Mouse (Mus musculus) cerebellum, postnatal 10 days (tissue): ENCODE measurements around the gene Kptn.

Experiments
- DNase-seq, 2 experiments: peaks; one replicate each; pipeline ENCODE4 v3.0.0; 2021; ENCODE audit warnings: mixed read lengths in 2 of 2

Gene Kptn

GRCm38 (mm10) chr7:16120262-16120600 is 536 bp downstream of the Kptn start:
- DNase-seq: no peak

GRCm38 (mm10) chr7:16125829-16126228 is 6.1 kb downstream of the Kptn start:
- no peak for DNase-seq

- DNase-seq: peak; percentile 91 to 93
Observed at GRCm38 (mm10) chr7:16128344-16128743, 8.6 kb downstream of the Kptn start.

- DNase-seq: peak; percentile 42 to 57
Observed at GRCm38 (mm10) chr7:16128899-16129298, 9.2 kb downstream of the Kptn start.

GRCm38 (mm10) chr7:16129421-16129845 is 9.7 kb downstream of the Kptn start, which contains the start of gene Slc8a2:
TSS of gene Slc8a2 (plus strand) at chr7:16129826.
- DNase-seq: peak; percentile 96

GRCm38 (mm10) chr7:16129846-16130691 is 10.4 kb downstream of the Kptn start:
- peak; percentile 89 to 93 for DNase-seq

- DNase-seq: peak; percentile 47 to 57
Observed at GRCm38 (mm10) chr7:16130956-16131634, 11.4 kb downstream of the Kptn start.

GRCm38 (mm10) chr7:16132161-16132581 is 12.5 kb downstream of the Kptn start:
- peak; percentile 53 to 58 for DNase-seq

- no peak for DNase-seq
Observed at GRCm38 (mm10) chr7:16132926-16133325, 13.2 kb downstream of the Kptn start.

- peak in 1 of 2 experiments; percentile 40 for DNase-seq
Observed at GRCm38 (mm10) chr7:16133691-16134090, 14.0 kb downstream of the Kptn start.

GRCm38 (mm10) chr7:16134951-16135392 is 15.3 kb downstream of the Kptn start:
- DNase-seq: peak; percentile 57 to 59

GRCm38 (mm10) chr7:16146489-16147410 is 27.1 kb downstream of the Kptn start:
- peak; percentile 59 to 65 for DNase-seq

GRCm38 (mm10) chr7:16147643-16148042 is 27.9 kb downstream of the Kptn start:
- peak in 1 of 2 experiments; percentile 54 for DNase-seq

GRCm38 (mm10) chr7:16149241-16149640 is 29.5 kb downstream of the Kptn start:
- DNase-seq: peak; percentile 88 to 93

GRCm38 (mm10) chr7:16150191-16151145 is 30.8 kb downstream of the Kptn start:
- no peak for DNase-seq

- DNase-seq: peak; percentile 86 to 89
Observed at GRCm38 (mm10) chr7:16153522-16153921, 33.8 kb downstream of the Kptn start.

GRCm38 (mm10) chr7:16155132-16155872 is 35.6 kb downstream of the Kptn start:
- DNase-seq: peak; percentile 80 to 85

GRCm38 (mm10) chr7:16156105-16156714 is 36.5 kb downstream of the Kptn start:
- DNase-seq: no peak

GRCm38 (mm10) chr7:16158735-16159134 is 39.0 kb downstream of the Kptn start:
- DNase-seq: peak; percentile 56 to 62

- DNase-seq: peak; percentile 44 to 52
Observed at GRCm38 (mm10) chr7:16160702-16161101, 41.0 kb downstream of the Kptn start.
